Comparison of ENCODE assay signal across 8 mouse cellular contexts in genomic region chr11:48818346-48818745, GRCm38 (mm10). TPM values are rescaled to one million over a fixed set of nuclear protein-coding genes. Genes with fewer than 3 reads are reported as not detected.
A peak's percentile ranks its signal among the peaks of the same experiment; 100 is the strongest.
DNase-seq lines count a peak whose midpoint lies in the region; ATAC-seq lines count a peak whose summit lies in the region.

No protein-coding gene starts in this region.

- peak overlapping the region; percentile 91 for H3K4me2 ChIP-seq in hindbrain, embryonic 16.5 days (ENCODE audit: low read length)

- H3K4me1 ChIP-seq in hindbrain, embryonic 16.5 days (ENCODE audit: control insufficient read depth, insufficient read depth, low read depth, low read length): peaks cover 22% of the 10 kb centered on the region

- H3K27ac ChIP-seq in hindbrain, embryonic 16.5 days (ENCODE audit: low read depth, low read length): no peak overlapping the region

- H3K4me3 ChIP-seq in hindbrain, embryonic 16.5 days (ENCODE audit: low read length): peak overlapping the region; percentile 79

- WGBS in hindbrain, embryonic 16.5 days: under 1% methylated on average over 16 of the region's 16 CpGs

- peak; percentile 85 for DNase-seq in T-cell, adult 2 months (ENCODE audit: low spot score)
- DNase-seq in cerebellum, postnatal 36 days: peak; percentile 81 to 93
- peak; percentile 92 for DNase-seq in gastrocnemius, adult 18-20 months (ENCODE audit: low spot score)
- peak; percentile 82 for DNase-seq in left cerebral cortex, adult 11 months (ENCODE audit: low spot score)
- DNase-seq in lung, postnatal 36 days: peak; percentile 96
- peak; percentile 88 for DNase-seq in retina, postnatal 7 days (ENCODE audit: low read depth, low spot score)
- peak; percentile 37 for DNase-seq in urinary bladder, adult 2 months (ENCODE audit: low spot score)

- no peaks in the 10 kb centered on the region for H3K9me3 ChIP-seq in hindbrain, embryonic 16.5 days (ENCODE audit: control insufficient read depth, low read length)

- H3K9ac ChIP-seq in hindbrain, embryonic 16.5 days (ENCODE audit: low read depth, low read length): peak overlapping the region; percentile 80; the same call in 1 of the 2 replicates

- no peaks in the 10 kb centered on the region for H3K27me3 ChIP-seq in hindbrain, embryonic 16.5 days (replicated peaks; ENCODE audit: control insufficient read depth, insufficient read depth, low read length)

- no peak for ATAC-seq in hindbrain, embryonic 16.5 days

- no peaks in the 10 kb centered on the region for H3K36me3 ChIP-seq in hindbrain, embryonic 16.5 days (ENCODE audit: control insufficient read depth, insufficient read depth, low read length)

RNA-seq across cellular contexts. Expression of gene Trim41, which starts 1.2 kb away (rescaled TPM):
- 10 to 100 TPM; 15.7 to 22.6 TPM for total RNA-seq in gastrocnemius, adult 18-20 months (2021)
- 6.5 and 7.1 TPM in 2 replicates for polyA plus RNA-seq in hindbrain, embryonic 16.5 days (2015; fragmentation: Nextera tagmentation; extraction: Ambion mirVana)
- polyA plus RNA-seq in urinary bladder, adult 2 months (2012; rRNA removed): 34.8 and 37.5 TPM in 2 replicates

RNA-seq across cellular contexts. Expression of gene Trim7, which starts 7.6 kb away (rescaled TPM):
- total RNA-seq in gastrocnemius, adult 18-20 months (2021): 10 to 100 TPM; 34.7 to 41.9 TPM
- 1.7 and 2.7 TPM in 2 replicates for polyA plus RNA-seq in hindbrain, embryonic 16.5 days (2015; fragmentation: Nextera tagmentation; extraction: Ambion mirVana)
- polyA plus RNA-seq in urinary bladder, adult 2 months (2012; rRNA removed): 14.9 and 16.1 TPM in 2 replicates

RNA-seq across cellular contexts. Expression of gene Gm12184, which starts 8.1 kb away (rescaled TPM):
- 1 to 10 TPM; 1.8 to 2.5 TPM for total RNA-seq in gastrocnemius, adult 18-20 months (2021)
- polyA plus RNA-seq in hindbrain, embryonic 16.5 days (2015; fragmentation: Nextera tagmentation; extraction: Ambion mirVana): 1.1 and 2.3 TPM in 2 replicates
- 20.8 and 23.2 TPM in 2 replicates for polyA plus RNA-seq in urinary bladder, adult 2 months (2012; rRNA removed)

RNA-seq across cellular contexts. Expression of gene Rack1, which starts 18.2 kb away (rescaled TPM):
- 100 to 1,000 TPM; 383 to 411 TPM for total RNA-seq in gastrocnemius, adult 18-20 months (2021)
- polyA plus RNA-seq in hindbrain, embryonic 16.5 days (2015; fragmentation: Nextera tagmentation; extraction: Ambion mirVana): 343 and 349 TPM in 2 replicates
- 1,217 and 1,275 TPM in 2 replicates for polyA plus RNA-seq in urinary bladder, adult 2 months (2012; rRNA removed)

RNA-seq across cellular contexts. Expression of gene Irgm1, which starts 53.1 kb away (rescaled TPM):
- total RNA-seq in gastrocnemius, adult 18-20 months (2021): 10 to 100 TPM; 12.9 to 15.7 TPM
- 3.6 and 5.4 TPM in 2 replicates for polyA plus RNA-seq in hindbrain, embryonic 16.5 days (2015; fragmentation: Nextera tagmentation; extraction: Ambion mirVana)
- polyA plus RNA-seq in urinary bladder, adult 2 months (2012; rRNA removed): 30.5 and 54.8 TPM in 2 replicates

Comparison
In these comparisons a context has a peak if more than half of its experiments do, and no peak if none do; other contexts are left out.
1. DNase-seq: peak in every context shown above with its lines; median percentile 96 in lung, postnatal 36 days; 92 in gastrocnemius, adult 18-20 months; 88 in retina, postnatal 7 days; 87 in cerebellum, postnatal 36 days; 85 in T-cell, adult 2 months; 82 in left cerebral cortex, adult 11 months; 37 in urinary bladder, adult 2 months.